In the genomic region with DNA sequence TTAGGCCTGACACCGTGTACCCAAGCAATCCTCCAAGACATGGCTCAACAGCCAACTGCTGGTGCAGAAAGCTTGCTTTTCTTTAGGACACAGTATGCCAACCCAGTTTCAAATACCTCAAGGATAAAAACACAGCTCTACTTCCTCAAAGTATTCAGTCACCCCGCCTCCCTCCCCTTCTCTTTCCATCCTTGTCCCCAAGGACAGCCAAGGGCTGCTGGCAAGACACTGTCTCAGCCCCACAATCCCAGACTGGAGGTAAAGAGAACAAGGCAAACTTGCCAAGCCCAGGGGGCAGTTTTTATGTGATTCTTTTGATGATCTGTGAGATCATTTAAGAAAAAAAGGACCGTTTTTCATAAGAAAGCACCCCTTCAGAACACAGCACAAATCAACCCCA, we compare ENCODE assay signal across 8 mouse cellular contexts.
A peak's percentile ranks its signal among the peaks of the same experiment; 100 is the strongest.
DNase-seq lines count a peak whose midpoint lies in the region; ATAC-seq and TF ChIP-seq lines count a peak whose summit lies in the region.
"Had no signal": no experiment of that assay in that cellular context is flagged by ENCODE, and none has a peak within 500 bp of the region (broad histone marks: within the 10 kb centered on the region; RNA-seq: fewer than 3 reads in every experiment).

No protein-coding gene starts in this region.

- peak overlapping the region; percentile 6; the same call in 1 of the 2 replicates for H3K27ac ChIP-seq in hindbrain, embryonic 12.5 days
- no peak overlapping the region for H3K27ac ChIP-seq in hindbrain, embryonic 16.5 days (ENCODE audit: low read depth, low read length)
- H3K27ac ChIP-seq in embryonic facial prominence, embryonic 13.5 days = peak overlapping the region; percentile 57
- H3K27ac ChIP-seq in small intestine, adult 2 months (ENCODE audit: insufficient read depth, low read depth, low read length) = peak overlapping the region; percentile 9; the same call in 1 of the 2 replicates

- H3K4me2 ChIP-seq in hindbrain, embryonic 12.5 days (replicated peaks) = no peak overlapping the region
- no peak overlapping the region for H3K4me2 ChIP-seq in hindbrain, embryonic 16.5 days (ENCODE audit: low read length)
- H3K4me2 ChIP-seq in embryonic facial prominence, embryonic 13.5 days = no peak overlapping the region

- TF ChIP-seq POLR2A in small intestine, adult 2 months (IDR thresholded peaks at IDR 0.05; ENCODE audit: low read depth, low read length) = no peak

- DNase-seq in ovary, postnatal 36 days (ENCODE audit: low spot score) = peak; percentile 46
- DNase-seq in ovary, postnatal 14 days (ENCODE audit: low spot score) = no peak
- no peak for DNase-seq in gastrocnemius, postnatal 10 days
- DNase-seq: liver, postnatal 0 days had no signal

- H3K27me3 ChIP-seq in hindbrain, embryonic 12.5 days = no peaks in the 10 kb centered on the region
- no peaks in the 10 kb centered on the region for H3K27me3 ChIP-seq in hindbrain, embryonic 16.5 days (replicated peaks; ENCODE audit: control insufficient read depth, insufficient read depth, low read length)
- no peaks in the 10 kb centered on the region for H3K27me3 ChIP-seq in embryonic facial prominence, embryonic 13.5 days
- no peaks in the 10 kb centered on the region for H3K27me3 ChIP-seq in small intestine, adult 2 months (ENCODE audit: control insufficient read depth, insufficient read depth, low read length)

- H3K36me3 ChIP-seq in hindbrain, embryonic 12.5 days = no peaks in the 10 kb centered on the region
- no peaks in the 10 kb centered on the region for H3K36me3 ChIP-seq in hindbrain, embryonic 16.5 days (ENCODE audit: control insufficient read depth, insufficient read depth, low read length)
- H3K36me3 ChIP-seq in embryonic facial prominence, embryonic 13.5 days = no peaks in the 10 kb centered on the region
- no peaks in the 10 kb centered on the region for H3K36me3 ChIP-seq in small intestine, adult 2 months (ENCODE audit: control insufficient read depth, insufficient read depth, low read length)

- no peak for TF ChIP-seq CTCF in small intestine, adult 2 months (IDR thresholded peaks at IDR 0.05; ENCODE audit: extremely low read depth, insufficient read length, insufficient replicate concordance, low read depth, low read length)

- 61% methylated on average over 3 of the region's 3 CpGs for WGBS in hindbrain, embryonic 12.5 days
- WGBS in hindbrain, embryonic 16.5 days = 67% methylated on average over 3 of the region's 3 CpGs
- WGBS in embryonic facial prominence, embryonic 13.5 days = 46% methylated on average over 3 of the region's 3 CpGs
- WGBS in small intestine, adult 2 months = 41% methylated on average over 3 of the region's 3 CpGs

- no peak for ATAC-seq in hindbrain, embryonic 12.5 days (ENCODE audit: low FRiP score)
- no peak for ATAC-seq in hindbrain, embryonic 16.5 days
- ATAC-seq in embryonic facial prominence, embryonic 13.5 days (ENCODE audit: insufficient number of reproducible peaks, insufficient read depth, low FRiP score, low TSS enrichment, low read depth) = no peak
- ATAC-seq: liver, postnatal 0 days had no signal

- H3K4me3 ChIP-seq in hindbrain, embryonic 12.5 days = no peak overlapping the region
- H3K4me3 ChIP-seq in hindbrain, embryonic 16.5 days (ENCODE audit: low read length) = no peak overlapping the region
- H3K4me3 ChIP-seq in embryonic facial prominence, embryonic 13.5 days = no peak overlapping the region
- H3K4me3 ChIP-seq in small intestine, adult 2 months (ENCODE audit: low read depth, low read length) = no peak overlapping the region

- H3K9ac ChIP-seq in hindbrain, embryonic 12.5 days = no peak overlapping the region
- H3K9ac ChIP-seq in hindbrain, embryonic 16.5 days (ENCODE audit: low read depth, low read length) = no peak overlapping the region
- H3K9ac ChIP-seq in embryonic facial prominence, embryonic 13.5 days = no peak overlapping the region
- H3K9ac ChIP-seq: liver, postnatal 0 days had no signal

- peaks cover 39% of the 10 kb centered on the region for H3K4me1 ChIP-seq in hindbrain, embryonic 12.5 days
- H3K4me1 ChIP-seq in hindbrain, embryonic 16.5 days (ENCODE audit: control insufficient read depth, insufficient read depth, low read depth, low read length) = peaks cover 14% of the 10 kb centered on the region
- H3K4me1 ChIP-seq in embryonic facial prominence, embryonic 13.5 days = peaks cover 34% of the 10 kb centered on the region
- peaks cover 51% of the 10 kb centered on the region for H3K4me1 ChIP-seq in small intestine, adult 2 months (ENCODE audit: control insufficient read depth, insufficient read depth, insufficient read length, low read length)

- H3K9me3 ChIP-seq in hindbrain, embryonic 12.5 days (replicated peaks) = no peaks in the 10 kb centered on the region
- no peaks in the 10 kb centered on the region for H3K9me3 ChIP-seq in hindbrain, embryonic 16.5 days (ENCODE audit: control insufficient read depth, low read length)
- no peaks in the 10 kb centered on the region for H3K9me3 ChIP-seq in embryonic facial prominence, embryonic 13.5 days
